Mouse (Mus musculus) CH12.LX (cell line): Measurements from ENCODE around the gene Rundc3a.

Experiments used
- CHD2 ChIP-seq: IDR thresholded peaks from 2 replicates; pipeline ENCODE4 v1.6.1; 2011; ENCODE audit warnings: low read length, improper control_type of control experiment
- CTCF ChIP-seq, 2 experiments: IDR thresholded peaks in 1 of 2; conservative IDR thresholded peaks in 1 of 2; 2 replicates each; pipeline ENCODE4 v1.5.1; 2011 to 2012; ENCODE audit warnings: low read depth in 2 of 2, low read length in 2 of 2, improper control_type of control experiment in 1 of 2, inconsistent platforms in 1 of 2, mild to moderate bottlenecking in 1 of 2, moderate library complexity in 1 of 2
- EP300 ChIP-seq: IDR thresholded peaks from 2 replicates; pipeline ENCODE4 v1.6.1; 2011; ENCODE audit warnings: low read length, improper control_type of control experiment
- ETS1 ChIP-seq: conservative IDR thresholded peaks from 2 replicates; pipeline ENCODE4 v1.6.1; 2012; ENCODE audit warnings: low read depth, mild to moderate bottlenecking, inconsistent platforms, low read length, improper control_type of control experiment, moderate library complexity
- MAFK ChIP-seq: IDR thresholded peaks from 2 replicates; pipeline ENCODE4 v1.6.1; 2011; ENCODE audit warnings: low read length, improper control_type of control experiment; ENCODE audit not compliant: insufficient replicate concordance
- MAX ChIP-seq: IDR thresholded peaks from 2 replicates; pipeline ENCODE4 v1.6.1; 2011; ENCODE audit warnings: low read length, improper control_type of control experiment
- POLR2A ChIP-seq: IDR thresholded peaks from 2 replicates; pipeline ENCODE4 v1.6.1; 2011; ENCODE audit warnings: low read depth, mild to moderate bottlenecking, improper control_type of control experiment, low read length
- UBTF ChIP-seq: IDR thresholded peaks from 2 replicates; pipeline ENCODE4 v1.6.1; 2012; ENCODE audit warnings: low read depth, mild to moderate bottlenecking, inconsistent platforms, low read length, improper control_type of control experiment, moderate library complexity
- USF1 ChIP-seq: IDR thresholded peaks from 2 replicates; pipeline ENCODE4 v1.6.1; 2014; ENCODE audit warnings: low read depth, mild to moderate bottlenecking, inconsistent platforms, low read length, improper control_type of control experiment
- USF2 ChIP-seq: conservative IDR thresholded peaks from 2 replicates; pipeline ENCODE4 v1.6.1; 2011; ENCODE audit warnings: low read depth, low read length, improper control_type of control experiment

DNA sequence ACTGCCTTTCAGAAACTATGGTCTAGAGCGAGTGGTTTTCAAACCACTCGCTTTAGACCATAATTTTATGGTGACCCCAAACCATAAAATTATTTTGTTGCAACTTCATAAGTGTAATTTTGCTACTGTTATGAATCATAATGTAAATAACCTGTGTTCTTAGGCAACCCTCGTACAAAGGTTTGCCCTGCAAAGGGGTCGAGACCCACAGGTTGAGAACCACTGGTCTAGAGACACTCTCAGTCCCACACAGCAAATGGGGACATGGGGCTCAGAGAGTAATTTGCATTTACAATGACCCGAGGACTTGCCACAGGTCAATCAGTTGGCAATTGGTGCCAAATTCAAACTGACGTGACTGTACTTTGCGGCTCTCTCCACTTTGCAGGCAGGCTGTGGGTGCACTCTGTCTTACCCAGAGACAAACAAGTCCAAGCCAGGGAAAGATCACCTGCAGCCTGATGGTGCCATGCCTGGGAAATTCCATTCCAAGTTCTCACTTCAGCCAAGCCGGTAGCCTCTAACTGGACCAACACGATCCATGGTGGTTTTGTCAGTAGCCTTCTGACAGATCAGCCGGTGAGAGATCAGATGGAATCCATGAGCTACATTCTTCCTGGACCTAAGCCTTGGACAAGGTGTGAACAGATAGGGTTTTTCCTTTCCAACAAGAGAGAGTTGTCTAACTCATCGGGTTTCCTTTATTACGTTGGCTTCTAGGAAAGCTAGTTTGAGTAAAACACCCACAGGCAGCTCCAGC lies 21.1 kb upstream of the Rundc3a start:
- no peak for TF ChIP-seq POLR2A
- no peak for TF ChIP-seq CTCF (conservative IDR thresholded peaks at IDR 0.05 in 1 of 2, IDR thresholded peaks at IDR 0.05 in 1 of 2; ENCODE audit: low read depth in 2 of 2, low read length in 2 of 2)
- no peak for TF ChIP-seq MAFK
- peak; percentile 87 for TF ChIP-seq CHD2
- TF ChIP-seq EP300 = no peak
- no peak for TF ChIP-seq MAX
- no peak for TF ChIP-seq UBTF
- TF ChIP-seq USF2 = no peak
- no peak for TF ChIP-seq ETS1
- no peak for TF ChIP-seq USF1
